Mouse (Mus musculus) lung, embryonic 15.5 days (tissue): ENCODE data around the gene Cxcr1. TPM values are rescaled to one million over a fixed set of nuclear protein-coding genes. Genes with fewer than 3 reads are reported as not detected.

Experiments
- ATAC-seq: fragments of 200-750 bp; cut with Nextera tagmentation; 2 replicates; pipeline ENCODE4 v1.8.0; 2017; ENCODE audit warnings: moderate number of reproducible peaks, borderline replicate concordance; ENCODE audit not compliant: low FRiP score, low TSS enrichment; ENCODE audit errors: extremely low read depth
- H3K27ac ChIP-seq: fragments of 300-500 bp; sonication (generic); 2 replicates; pipeline ENCODE4 v1.5.1; 2015; ENCODE audit warnings: moderate library complexity, mild to moderate bottlenecking, inconsistent platforms
- H3K27me3 ChIP-seq: fragments of 300-500 bp; sonication (generic); 2 replicates; pipeline ENCODE4 v1.6.1; 2015; ENCODE audit warnings: inconsistent platforms
- H3K36me3 ChIP-seq: fragments of 300-500 bp; sonication (generic); 2 replicates; pipeline ENCODE4 v1.6.1; 2015; ENCODE audit warnings: inconsistent platforms
- H3K4me1 ChIP-seq: fragments of 300-500 bp; sonication (generic); 2 replicates; pipeline ENCODE4 v1.6.1; 2015; ENCODE audit warnings: inconsistent platforms
- H3K4me2 ChIP-seq: fragments of 300-500 bp; sonication (generic); 2 replicates; pipeline ENCODE4 v1.6.1; 2015; ENCODE audit warnings: inconsistent platforms, mild to moderate bottlenecking, moderate library complexity
- H3K4me3 ChIP-seq: fragments of 300-500 bp; sonication (generic); 2 replicates; pipeline ENCODE4 v1.5.1; 2015; ENCODE audit warnings: mild to moderate bottlenecking, inconsistent platforms
- H3K9ac ChIP-seq: fragments of 300-500 bp; sonication (generic); 2 replicates; pipeline ENCODE4 v1.6.1; 2015; ENCODE audit warnings: inconsistent platforms
- H3K9me3 ChIP-seq: fragments of 300-500 bp; sonication (generic); 2 replicates; pipeline ENCODE4 v1.6.1; 2016; ENCODE audit warnings: inconsistent platforms
- WGBS: fragments of 180-500 bp; shearing (Covaris S2); methylation state at CpG from one replicate; pipeline ENCODE4 v1.1.7; 2015; 5-methylcytosine and 5-hydroxymethylcytosine counted together
- microRNA counts: library from miRNA; unstranded; fragments of <30 nt; microRNA quantifications from one replicate; lab custom pipeline; 2016
- microRNA-seq: library from miRNA; unstranded; fragments of <30 nt; microRNA quantifications from one replicate; pipeline ENCODE4, GENCODE M21; 2016
- polyA plus RNA-seq: library from polyadenylated mRNA; unstranded; fragments of >200 nt; fragmentation: Nextera tagmentation; extraction: Ambion mirVana; gene quantifications from 2 replicates; pipeline ENCODE4 v1.2.1, GENCODE M21; 2015

The Cxcr1 gene
- polyA plus RNA-seq, 1 experiment from 2014 or later, result not detected

- ATAC-seq, result no peak
- no peak overlapping the region for H3K4me2 ChIP-seq
Observed at GRCm38 (mm10) chr1:74156381-74156910, 38.0 kb downstream of the Cxcr1 start.

GRCm38 (mm10) chr1:74155435-74156012 lies 38.9 kb downstream of the Cxcr1 start:
- no peaks in the 10 kb centered on the region for H3K9me3 ChIP-seq
- H3K4me1 ChIP-seq, result no peaks in the 10 kb centered on the region
- no peaks in the 10 kb centered on the region for H3K27me3 ChIP-seq
- ATAC-seq, result no peak
- H3K27ac ChIP-seq, result no peak overlapping the region
- WGBS, result 73% methylated on average over 6 of the region's 6 CpGs
- H3K4me2 ChIP-seq, result no peak overlapping the region
- no peak overlapping the region for H3K9ac ChIP-seq
- no peaks in the 10 kb centered on the region for H3K36me3 ChIP-seq
- no peak overlapping the region for H3K4me3 ChIP-seq

More at GRCm38 (mm10) chr1:74156381-74156910, 38.0 kb downstream of the Cxcr1 start:
- no peak overlapping the region for H3K27ac ChIP-seq
- H3K4me1 ChIP-seq, result no peaks in the 10 kb centered on the region
- no peak overlapping the region for H3K4me3 ChIP-seq
- no peaks in the 10 kb centered on the region for H3K36me3 ChIP-seq
- no peaks in the 10 kb centered on the region for H3K27me3 ChIP-seq
- WGBS, result 58% methylated on average over 14 of the region's 14 CpGs
- no peak overlapping the region for H3K9ac ChIP-seq
- no peaks in the 10 kb centered on the region for H3K9me3 ChIP-seq

- no peaks in the 10 kb centered on the region for H3K27me3 ChIP-seq
- no peak within 1 kb of the TSS for H3K4me2 ChIP-seq
- no peaks in the 10 kb centered on the region for H3K4me1 ChIP-seq
- H3K4me3 ChIP-seq, result no peak within 1 kb of the TSS
- H3K9ac ChIP-seq, result no peak within 1 kb of the TSS
- no peaks in the 10 kb centered on the region for H3K9me3 ChIP-seq
- no peak for ATAC-seq
- H3K36me3 ChIP-seq, result no peaks in the 10 kb centered on the region
- WGBS, result 60% methylated on average over 8 of the region's 8 CpGs
- H3K27ac ChIP-seq, result no peak within 1 kb of the TSS
Observed at GRCm38 (mm10) chr1:74153461-74154184, 40.8 kb downstream of the Cxcr1 start, which contains the start of gene Cxcr2. TSS of gene Cxcr2 (plus strand) at chr1:74153989.

GRCm38 (mm10) chr1:74151091-74151490 lies 43.3 kb downstream of the Cxcr1 start:
- ATAC-seq, result no peak
- WGBS, result 34% methylated on average over 3 of the region's 3 CpGs
- H3K27ac ChIP-seq, result no peak overlapping the region
- no peak overlapping the region for H3K4me3 ChIP-seq
- no peak overlapping the region for H3K4me2 ChIP-seq
- H3K27me3 ChIP-seq, result no peaks in the 10 kb centered on the region
- peaks cover 4% of the 10 kb centered on the region; the same call in 1 of the 2 replicates for H3K4me1 ChIP-seq
- H3K9me3 ChIP-seq, result no peaks in the 10 kb centered on the region
- no peak overlapping the region for H3K9ac ChIP-seq
- no peaks in the 10 kb centered on the region for H3K36me3 ChIP-seq

GRCm38 (mm10) chr1:74150101-74150500 lies 44.3 kb downstream of the Cxcr1 start:
- Histone ChIP-seq H3K27ac (no peak overlapping the region), H3K27me3 (no peaks in the 10 kb centered on the region), H3K9ac (no peak overlapping the region), H3K4me2 (no peak overlapping the region), H3K4me3 (no peak overlapping the region), H3K4me1 (peaks cover 4% of the 10 kb centered on the region; the same call in 1 of the 2 replicates), H3K36me3 (no peaks in the 10 kb centered on the region), H3K9me3 (no peaks in the 10 kb centered on the region)
- 75% methylated on average over 3 of the region's 3 CpGs for WGBS
- ATAC-seq, result no peak

- peaks cover 4% of the 10 kb centered on the region; the same call in 1 of the 2 replicates for H3K4me1 ChIP-seq
- H3K36me3 ChIP-seq, result no peaks in the 10 kb centered on the region
- ATAC-seq, result no peak
- H3K4me2 ChIP-seq, result no peak overlapping the region
- H3K9ac ChIP-seq, result no peak overlapping the region
- H3K27me3 ChIP-seq, result no peaks in the 10 kb centered on the region
- 88% methylated on average over 6 of the region's 6 CpGs for WGBS
- no peak overlapping the region for H3K4me3 ChIP-seq
- no peaks in the 10 kb centered on the region for H3K9me3 ChIP-seq
- no peak overlapping the region for H3K27ac ChIP-seq
Observed at GRCm38 (mm10) chr1:74149106-74149885, 45.1 kb downstream of the Cxcr1 start.

MicroRNAs within 50 kb of the gene (microRNA counts, 519-probe panel; counts per million panel counts)
- 2,451 counts per million, percentile 47 among the panel's probes with 10 or more counts for microRNA mmu-miR-1928 (lab: Ali Mortazavi, UCI)

Small RNA genes lying within 50 kb of the gene (microRNA-seq; reads per million reads assigned to microRNA genes)
- not detected for gene Mir1928

Other genes starting within 250 kb of the Cxcr1 start
- gene Tns1, start 70.2 kb downstream of the Cxcr1 start, polyA plus RNA-seq, result 104 and 130 TPM in 2 replicates
- gene Rufy4, start 69.1 kb downstream of the Cxcr1 start, polyA plus RNA-seq, result 0.35 and 0.41 TPM in 2 replicates
- 0.05 and 0.12 TPM in 2 replicates for gene Cxcr2, start 40.6 kb downstream of the Cxcr1 start, polyA plus RNA-seq
- gene Arpc2, start 41.5 kb upstream of the Cxcr1 start, polyA plus RNA-seq, result 429 and 448 TPM in 2 replicates
- gene Gpbar1, start 83.9 kb upstream of the Cxcr1 start, polyA plus RNA-seq, result 0.19 TPM in 1 of 2 replicates, not detected in the other
- 248 and 261 TPM in 2 replicates for gene Aamp, start 90.1 kb upstream of the Cxcr1 start, polyA plus RNA-seq
- gene Pnkd, start 90.3 kb upstream of the Cxcr1 start, polyA plus RNA-seq, result 103 and 106 TPM in 2 replicates
- gene Tmbim1, start 111.0 kb upstream of the Cxcr1 start, polyA plus RNA-seq, result 38.0 and 44.4 TPM in 2 replicates
- gene Catip, start 167.5 kb upstream of the Cxcr1 start, polyA plus RNA-seq, result 1.1 TPM in 2 replicates
- 4.5 and 4.6 TPM in 2 replicates for gene Slc11a1, start 180.6 kb upstream of the Cxcr1 start, polyA plus RNA-seq
- gene Ctdsp1, start 196.9 kb upstream of the Cxcr1 start, polyA plus RNA-seq, result 93.0 and 96.0 TPM in 2 replicates
- gene Vil1, start 214.7 kb upstream of the Cxcr1 start, polyA plus RNA-seq, result 0.34 and 0.40 TPM in 2 replicates